Mouse (Mus musculus): Measurements from ENCODE around the gene Ell2.

Gene Ell2

DNA sequence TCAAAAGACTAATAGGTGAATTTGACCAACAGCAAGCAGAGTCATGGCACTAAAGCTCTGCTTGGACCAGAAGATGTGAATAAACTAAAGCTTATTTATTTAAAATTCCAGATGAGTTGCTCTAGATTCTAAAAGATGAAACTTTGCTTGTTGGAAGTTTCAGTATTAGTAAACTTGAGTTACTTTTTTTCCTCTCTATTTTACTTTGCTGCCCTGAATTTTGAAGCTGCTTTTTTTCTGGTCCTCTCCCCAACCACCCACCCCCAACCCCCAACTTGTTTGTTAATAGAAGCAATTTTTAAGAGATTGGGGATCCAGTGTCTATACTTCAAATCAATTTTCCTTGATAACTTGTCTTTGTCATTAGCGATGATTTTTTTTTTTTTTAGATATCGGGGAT is 64.2 kb downstream of the Ell2 start:
- no peak for DNase-seq

DNA sequence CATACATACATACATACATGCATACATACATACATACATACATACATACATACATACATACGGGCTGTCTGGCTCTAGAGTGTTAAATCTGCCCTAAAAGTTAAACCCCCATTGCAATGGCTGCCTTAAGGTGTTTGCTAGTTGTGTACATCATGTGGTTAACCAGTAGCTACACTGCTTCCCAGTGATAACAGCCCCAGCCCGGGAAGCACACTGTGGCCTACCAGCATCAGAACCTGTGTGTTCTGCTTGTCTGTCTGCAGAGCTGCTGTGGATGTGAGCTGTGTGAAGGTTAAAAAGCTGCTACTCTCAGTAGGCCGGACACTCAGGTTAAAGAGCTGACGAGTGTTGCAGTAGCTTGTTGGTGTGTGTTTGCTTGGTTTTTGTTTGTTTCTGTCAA is 64.8 kb downstream of the Ell2 start:
- no peak for DNase-seq

DNA sequence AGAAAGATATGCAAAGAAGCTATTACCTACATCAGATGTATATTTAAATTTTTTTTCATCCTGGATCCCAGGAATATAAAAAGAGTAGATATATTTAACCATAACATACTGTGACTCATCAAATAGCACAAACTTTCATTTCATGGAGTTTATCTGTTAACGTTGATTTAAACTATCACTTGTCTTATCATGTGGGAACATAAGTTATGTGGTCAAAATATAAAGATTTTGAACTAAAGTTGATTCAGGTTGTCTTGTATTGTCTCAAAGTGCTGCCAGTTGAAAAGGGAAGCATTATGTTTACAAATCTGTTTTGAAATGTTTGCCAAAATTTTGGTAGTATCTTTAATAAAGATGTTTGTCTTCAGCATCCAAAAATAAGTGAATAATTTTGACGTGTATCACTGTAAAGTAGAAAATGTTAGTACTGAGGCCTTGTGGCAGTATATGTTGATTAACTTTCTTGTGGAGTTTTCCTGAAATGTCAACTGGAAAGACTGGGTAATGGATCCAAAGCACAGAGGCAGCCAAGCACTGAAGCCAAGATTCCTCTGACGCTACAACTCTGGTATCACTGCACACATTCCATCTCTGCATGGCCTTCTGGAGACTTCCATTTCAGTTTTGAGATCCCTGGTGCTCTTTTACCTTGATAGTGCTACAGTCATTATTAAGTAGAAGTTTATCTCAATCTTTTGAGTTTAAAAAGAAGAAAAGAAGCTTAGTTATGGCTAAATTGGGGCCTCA is 65.6 kb downstream of the Ell2 start:
- no peak for DNase-seq

DNA sequence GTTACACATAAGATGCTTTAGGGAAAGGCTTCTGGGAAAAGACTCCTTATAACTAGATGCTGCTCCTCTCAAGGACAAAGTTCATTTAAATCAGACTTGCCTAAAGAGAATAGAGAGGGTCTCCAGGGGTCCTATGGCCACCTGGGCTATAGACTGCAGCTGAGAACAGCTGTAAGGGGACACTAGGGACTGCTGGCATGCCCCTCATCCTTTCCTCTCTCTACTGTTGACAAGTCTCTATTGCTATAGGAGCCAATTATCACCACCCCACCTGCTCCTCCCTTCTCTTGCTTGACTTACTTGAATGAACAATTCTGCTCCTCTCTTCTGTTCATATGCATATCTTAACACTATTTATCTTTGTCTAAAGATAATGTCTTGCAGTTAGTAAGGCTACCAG is 69.4 kb downstream of the Ell2 start:
- DNase-seq, result no peak

DNA sequence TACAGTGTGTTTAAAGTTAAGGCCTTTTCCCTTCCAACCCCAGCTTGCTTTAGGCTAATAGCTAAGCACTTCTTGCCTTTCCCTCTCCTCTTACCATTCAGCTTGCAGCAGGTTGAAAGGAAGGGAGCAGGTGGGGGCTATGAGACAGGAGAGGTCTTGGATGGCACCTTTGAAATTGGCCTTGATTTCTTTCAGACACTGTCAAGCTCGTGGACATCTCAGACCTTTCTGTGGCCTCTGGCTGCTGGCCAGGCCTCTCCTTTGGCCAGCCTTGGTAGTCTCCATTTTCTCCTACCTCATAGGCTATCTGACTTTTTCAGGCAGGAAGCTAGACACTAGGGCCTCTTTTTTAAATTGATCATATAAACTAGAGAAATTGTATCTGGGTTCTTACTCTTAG is 70.1 kb downstream of the Ell2 start:
- DNase-seq, result no peak

DNA sequence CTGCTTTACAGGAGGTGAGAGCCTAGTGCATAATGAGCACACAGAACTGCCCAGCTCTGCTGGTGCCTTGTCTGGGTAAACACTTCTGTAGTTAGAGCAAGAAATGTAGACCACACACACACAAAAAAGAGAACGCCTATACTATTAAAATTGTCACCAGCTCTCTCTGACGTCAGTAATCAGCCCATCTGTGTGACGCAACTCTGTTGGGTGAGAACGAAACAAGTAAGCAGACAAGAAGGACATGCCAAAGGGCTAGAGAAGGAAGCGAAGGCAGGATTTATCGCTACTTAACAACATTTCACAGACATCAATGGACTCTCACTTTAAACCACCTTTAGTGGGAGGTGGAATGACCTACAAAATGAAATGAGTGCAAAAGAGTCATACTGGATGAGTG is 71.6 kb downstream of the Ell2 start:
- no peak for DNase-seq

DNA sequence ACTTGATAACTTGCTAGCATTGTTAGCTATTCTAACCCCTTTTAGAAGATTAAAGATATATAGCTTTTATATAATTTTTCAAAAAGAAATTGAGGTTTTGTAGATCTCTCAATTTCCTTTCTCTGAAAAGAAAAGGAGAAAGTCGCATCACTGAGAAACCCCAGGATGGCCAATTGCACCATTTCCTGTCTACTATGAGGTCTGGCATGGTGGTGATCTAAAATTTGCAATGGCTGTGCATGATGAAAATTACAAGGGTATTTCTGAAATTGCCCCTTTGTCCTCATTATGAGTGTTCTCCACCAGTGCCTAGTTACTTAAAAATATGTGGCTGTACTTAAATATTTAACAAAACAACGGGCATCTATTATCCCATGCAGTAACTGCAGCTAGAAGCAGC is 72.6 kb downstream of the Ell2 start:
- no peak for DNase-seq

DNA sequence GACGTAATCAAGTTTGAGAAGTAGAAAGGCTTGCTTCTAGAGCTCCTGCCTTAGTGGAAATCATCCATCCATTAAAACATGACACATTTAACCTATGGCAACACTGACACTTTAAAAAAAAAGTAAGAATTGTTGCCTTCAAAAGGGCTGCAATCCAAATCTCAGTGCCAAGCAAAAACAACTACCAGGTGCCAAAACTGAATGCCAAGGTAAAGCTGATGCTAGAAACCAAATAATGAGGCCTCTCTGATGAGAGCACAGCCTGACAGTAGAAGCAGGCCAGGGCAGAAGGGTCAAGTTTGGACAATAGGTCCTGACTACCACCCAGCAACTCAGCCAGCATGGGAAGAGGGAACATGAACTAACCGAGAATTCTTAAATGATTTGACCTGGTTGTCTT is 73.5 kb downstream of the Ell2 start:
- DNase-seq, result no peak

DNA sequence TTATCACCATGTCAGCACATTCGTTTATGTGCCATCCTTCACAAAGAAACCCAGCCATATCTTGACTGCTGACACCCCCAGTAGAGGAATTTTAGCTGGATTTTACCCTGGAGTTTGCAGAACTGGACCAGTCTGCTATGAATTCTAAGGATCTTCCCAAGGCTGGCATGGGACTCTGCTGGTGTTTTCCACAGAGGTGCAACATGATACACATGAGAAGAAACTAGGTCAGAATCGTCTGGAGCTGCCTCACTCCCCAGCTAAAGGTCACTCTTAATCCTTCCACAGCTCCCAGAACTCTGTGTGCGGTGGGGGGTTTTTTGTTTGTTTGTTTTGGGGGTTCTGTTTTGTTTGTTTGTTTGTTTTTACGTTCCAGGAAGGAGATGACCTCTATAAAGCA is 79.2 kb downstream of the Ell2 start:
- no peak for DNase-seq

DNA sequence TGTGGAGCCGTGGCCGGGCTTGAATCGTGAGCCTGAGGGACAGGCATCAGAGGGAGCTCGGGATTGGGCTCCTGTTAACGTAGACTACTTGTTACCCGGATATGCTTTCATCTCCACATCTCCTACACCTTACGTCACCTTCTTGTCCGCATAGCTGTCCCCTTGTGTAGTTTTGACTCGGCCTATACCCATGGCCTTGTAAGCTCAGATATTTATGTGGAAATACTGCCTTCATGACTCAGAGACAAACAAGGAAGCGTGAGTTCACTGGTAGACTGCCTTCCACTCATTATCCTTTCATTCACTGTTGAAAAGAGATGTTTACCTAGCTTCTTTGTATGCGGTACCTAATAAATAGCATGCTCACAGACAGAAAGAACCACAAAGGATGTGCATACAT is 79.7 kb downstream of the Ell2 start:
- no peak for DNase-seq

DNA sequence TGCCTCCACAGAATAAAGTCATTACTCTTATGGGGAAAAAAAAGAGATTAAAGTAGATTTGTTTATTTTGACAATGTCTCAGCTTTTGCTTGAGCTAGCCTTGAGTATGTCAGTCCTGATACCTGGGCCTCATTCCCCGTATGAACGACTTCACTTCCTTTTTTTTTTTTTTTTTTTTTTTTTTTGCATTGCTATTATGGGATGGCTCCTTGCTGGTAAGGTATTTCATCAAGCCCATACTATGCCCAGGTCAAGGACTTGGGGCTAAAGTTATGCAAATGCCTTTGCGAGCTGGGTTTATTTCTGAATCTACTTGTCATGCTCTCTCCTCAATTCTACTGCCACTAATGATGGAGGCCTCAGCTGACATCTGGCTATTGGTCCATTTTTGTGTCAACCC is 80.8 kb downstream of the Ell2 start:
- DNase-seq, result no peak

DNA sequence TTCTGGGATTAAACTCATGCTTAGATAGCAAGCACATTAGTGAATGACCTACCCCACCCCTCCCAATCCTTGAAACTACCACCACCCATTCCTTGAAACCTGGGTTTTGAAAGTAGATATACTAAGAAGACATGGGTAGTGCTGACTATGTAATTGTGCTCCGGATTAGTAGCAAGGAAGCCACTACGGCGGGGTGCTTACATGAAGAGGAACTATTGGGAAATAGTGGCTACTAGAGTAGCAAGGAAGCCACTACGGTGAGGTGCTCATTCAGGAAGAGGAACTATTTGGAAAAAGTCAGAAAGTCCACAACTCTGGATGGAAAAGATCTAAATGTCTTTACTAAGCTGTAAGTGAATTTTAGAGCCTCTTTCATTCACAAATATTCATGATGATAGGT is 81.6 kb downstream of the Ell2 start:
- no peak for DNase-seq

DNA sequence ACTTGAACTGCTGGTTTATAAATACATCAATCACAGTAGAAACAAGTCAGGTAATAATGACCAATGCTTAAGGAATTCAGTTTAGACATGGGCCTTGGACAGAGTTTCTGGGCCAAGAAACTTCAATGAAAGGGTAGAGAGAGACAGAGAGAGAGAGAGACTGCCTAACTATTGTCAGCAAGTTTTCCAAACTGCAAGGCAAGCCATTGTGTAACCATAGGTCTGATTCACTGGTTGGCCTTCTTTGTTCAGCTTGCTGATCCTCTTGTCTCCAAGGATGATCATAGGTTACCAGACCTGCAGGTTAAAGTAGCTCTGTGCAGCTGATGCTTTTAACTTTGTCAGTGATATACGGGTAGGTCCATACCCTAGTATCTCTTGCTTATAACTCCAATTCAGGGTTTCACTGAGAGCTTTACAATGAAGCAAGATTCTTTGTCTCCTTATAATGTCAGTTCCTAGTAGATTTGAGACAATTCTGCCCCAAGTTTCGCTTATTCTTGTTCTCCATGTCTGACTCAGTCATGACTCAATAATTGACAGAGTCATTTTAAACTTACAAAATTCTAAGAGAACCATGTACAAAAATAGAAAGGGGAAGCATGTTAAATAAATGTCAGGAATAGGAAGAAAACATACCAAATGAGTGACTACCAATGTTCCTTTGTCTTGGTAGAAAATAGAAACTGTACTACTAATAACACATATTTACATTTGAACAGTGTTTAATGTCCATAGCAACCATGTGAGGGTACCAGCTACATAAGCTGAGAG is 82.7 kb downstream of the Ell2 start:
- no peak for DNase-seq

DNA sequence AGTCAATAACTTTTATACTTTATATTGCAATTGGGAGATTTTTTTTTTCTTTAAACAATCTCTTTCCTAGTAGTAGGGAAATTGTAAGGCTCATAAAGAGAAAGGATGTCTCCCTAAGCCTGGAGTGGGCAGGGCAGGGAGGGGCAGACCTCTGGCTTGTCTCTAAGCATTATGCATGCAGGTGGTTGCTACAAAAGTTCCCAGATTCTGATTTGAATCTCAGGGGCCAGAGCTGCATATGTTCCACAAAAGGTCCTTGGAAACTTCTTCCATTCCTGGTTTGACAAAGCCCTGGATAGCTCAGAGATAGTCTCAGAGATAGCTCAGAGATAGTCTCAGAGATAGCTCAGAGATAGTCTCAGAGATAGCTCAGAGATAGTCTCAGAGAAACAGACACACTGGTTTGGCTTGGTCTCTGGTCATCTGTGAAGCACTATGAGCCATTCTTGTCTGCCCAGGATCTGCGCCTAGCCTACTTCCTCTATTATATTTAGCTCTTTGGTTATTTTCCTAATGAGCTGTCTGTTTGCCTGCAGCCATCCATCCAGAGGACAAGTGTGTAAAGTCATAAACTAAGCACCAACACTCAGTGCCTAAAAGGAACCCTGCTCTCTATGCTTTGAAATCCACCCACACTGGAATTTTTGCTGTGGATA is 84.1 kb downstream of the Ell2 start:
- no peak for DNase-seq

DNA sequence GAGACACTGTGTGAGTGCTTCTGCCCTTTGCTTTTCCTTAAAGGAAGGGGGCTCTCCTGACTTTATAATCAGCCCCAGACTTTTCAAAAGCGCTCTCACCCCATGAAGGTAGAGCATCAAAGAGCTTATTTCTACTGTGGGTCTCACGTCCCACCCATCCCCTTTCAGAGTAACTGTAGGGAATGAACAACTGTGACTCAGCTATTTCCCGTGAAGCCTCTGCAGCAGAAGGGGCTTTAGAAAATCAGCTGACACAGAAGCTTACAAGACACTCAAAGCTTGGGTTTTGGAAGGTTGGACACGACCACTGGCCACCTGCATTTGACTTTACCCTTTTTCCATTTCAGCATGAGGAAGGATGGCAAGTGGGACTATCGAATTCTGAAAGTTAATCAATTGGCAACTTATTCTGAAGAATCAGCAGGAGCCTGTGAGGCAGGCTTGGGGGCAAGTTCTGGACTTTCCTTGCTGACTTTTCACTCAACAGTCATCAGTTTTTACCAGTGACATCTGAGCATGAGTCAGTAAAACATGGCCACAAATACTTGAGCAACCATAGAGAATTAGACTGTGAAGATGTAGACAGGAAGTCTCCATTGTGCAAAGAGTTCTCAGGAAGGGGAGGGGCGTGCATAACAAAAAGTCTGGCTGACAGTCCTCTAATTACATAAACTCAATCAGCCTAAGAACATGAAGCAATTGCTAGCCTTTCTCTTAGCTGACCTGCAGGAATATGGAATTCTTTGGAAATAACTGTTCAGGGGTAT is 87.5 kb downstream of the Ell2 start:
- DNase-seq, result no peak

DNA sequence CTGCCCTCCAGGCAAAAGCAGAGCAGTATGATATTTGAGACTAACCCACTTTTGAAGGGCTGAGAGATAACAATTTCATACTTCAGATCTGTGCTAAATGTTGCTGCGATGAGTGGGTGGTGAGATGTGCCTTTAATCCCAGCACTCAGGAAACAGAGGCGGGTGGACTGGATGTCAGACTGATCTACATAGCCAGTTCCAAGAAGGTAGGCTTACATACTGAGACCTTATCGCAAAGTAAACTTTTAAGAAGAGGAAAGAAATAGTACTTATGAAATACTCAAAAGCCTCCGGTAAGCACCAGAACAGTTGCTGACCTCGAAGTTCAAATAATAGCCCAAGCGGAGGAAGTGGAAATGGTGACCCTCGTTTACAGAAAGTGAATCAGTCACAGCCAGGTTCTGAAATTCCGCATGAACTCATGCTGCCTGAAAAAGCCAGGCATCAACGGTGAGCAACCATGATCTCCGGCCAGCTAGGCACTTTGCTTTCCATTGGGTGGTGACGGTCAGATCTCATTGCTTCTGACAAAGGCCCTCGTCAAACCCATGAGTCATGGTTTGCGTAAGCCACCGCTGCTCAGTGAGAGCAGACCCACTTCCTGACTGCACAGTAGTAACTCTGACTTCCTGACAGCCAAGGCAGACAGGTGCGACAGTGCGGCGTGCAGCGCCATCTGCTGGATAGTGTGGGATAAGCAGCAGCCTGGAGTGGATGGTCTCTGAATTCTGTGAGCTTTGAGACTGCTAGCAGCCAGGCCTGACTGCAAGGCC is 91.0 kb downstream of the Ell2 start:
- peak; percentile 94 for DNase-seq

DNA sequence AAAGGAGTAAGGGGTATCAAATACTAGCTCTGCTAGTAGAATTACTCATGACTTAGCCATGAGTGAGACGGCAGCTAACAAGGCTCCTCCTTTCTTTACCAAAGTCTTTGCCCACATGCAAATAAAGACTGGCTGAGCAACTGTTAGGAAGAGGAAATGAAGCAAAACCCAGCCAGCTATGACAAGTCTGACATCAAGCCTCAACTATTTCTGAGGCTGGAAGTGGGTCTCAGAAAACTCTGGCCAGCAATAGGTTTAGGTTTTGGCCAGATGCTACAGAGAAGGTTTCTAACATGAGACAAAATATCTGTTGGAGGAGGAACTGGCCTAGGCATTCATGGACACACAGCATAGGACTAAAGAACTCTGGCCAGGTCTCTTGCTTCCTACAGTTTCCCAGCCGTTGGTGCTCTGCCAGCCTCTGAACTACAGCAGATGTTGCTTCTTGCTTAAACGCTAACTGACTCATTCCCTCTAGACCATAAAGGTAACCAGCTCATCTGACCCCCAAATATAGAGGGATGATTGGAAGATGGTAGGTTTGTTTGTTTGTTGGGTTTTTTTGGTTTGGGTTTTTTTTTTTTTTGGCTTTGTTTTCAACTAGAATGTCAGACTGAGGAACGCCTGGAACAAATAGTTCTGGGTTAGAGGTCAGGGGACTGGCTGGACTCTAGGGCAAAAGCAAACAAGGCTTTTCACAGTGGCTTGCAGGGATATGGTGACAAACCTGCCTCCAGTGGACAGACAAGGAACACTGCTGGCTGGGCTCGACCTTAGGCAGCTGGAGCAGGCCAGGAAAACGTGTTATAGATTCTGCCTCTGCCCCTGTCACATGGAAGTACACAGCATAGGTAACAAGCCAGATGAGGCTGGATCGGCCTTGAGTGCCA is 92.1 kb downstream of the Ell2 start:
- peak; percentile 43 to 53 for DNase-seq

DNA sequence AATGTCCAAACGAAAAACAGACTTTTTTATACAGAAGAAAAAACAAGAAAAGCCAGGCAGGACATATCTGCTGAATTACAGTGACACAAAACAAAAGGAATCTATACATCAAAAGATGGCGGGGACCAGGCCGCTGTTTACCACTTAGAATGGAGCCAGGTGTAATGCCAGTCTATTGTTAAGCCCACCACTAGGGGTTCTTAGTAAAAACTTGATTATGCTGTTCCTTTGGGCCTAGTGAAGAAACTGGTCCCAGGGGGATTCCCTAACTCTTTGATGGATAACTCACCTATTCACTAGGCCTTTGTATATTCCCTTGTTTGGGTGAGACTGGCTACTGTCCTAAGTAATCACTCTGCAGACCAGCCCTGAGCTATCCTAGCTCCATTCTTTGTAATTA is 92.9 kb downstream of the Ell2 start:
- DNase-seq, result no peak

DNA sequence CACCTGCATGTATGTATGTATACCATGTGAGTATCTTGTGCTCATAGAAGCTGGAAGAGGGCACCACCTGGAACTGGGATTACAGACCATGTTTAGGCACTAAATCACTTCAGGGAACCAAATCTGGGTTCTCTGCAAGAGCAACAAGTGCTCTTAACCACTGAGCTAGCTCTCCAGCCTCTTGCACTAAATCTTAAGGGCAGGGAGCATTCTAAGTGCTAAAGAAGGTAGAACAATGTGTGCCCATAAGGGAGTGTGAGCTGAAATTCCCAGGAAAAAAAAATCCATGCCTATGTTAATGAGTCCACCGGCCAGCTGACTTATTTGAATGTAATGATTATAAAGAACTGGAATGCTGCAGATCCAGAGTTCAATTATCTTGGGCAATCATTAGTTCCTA is 101.4 kb downstream of the Ell2 start:
- no peak for DNase-seq

DNA sequence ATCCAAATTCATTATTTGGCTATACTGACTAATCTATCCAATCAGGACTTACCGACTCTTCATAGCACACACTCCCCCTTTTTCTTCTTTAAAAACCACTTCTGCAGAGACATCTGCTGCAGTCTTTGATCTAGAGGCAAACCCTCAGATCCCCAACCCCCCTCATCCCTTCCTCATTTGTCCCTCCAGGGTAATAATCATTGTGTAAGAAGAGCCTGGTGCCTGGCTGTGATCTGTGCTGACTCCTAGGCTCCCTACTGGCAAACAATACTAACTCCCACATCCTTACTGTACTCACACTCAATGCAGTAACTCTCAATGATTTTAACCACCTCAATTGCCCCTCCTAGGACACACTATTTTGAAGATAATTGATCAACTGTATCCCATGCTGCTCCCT is 103.4 kb downstream of the Ell2 start:
- no peak for DNase-seq

DNA sequence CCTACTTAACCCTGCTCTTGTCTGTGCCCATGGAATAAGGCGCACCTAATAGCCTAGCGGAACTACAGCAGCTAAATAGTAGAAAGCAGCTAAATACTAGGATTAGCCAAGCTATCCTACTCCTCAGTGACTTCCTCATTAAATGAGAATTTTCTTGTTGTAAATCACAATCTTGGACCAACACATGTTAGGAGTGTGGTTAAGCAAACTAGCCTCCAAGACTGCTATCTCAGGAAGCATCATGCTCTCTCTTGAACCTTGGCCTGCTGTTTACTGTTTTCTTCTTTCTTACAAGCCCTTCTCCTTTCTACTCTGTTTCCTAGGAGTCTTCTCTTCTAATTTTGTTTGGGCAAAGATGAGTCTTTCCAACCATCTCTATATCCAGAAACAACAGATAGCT is 110.6 kb downstream of the Ell2 start:
- no peak for DNase-seq

DNA sequence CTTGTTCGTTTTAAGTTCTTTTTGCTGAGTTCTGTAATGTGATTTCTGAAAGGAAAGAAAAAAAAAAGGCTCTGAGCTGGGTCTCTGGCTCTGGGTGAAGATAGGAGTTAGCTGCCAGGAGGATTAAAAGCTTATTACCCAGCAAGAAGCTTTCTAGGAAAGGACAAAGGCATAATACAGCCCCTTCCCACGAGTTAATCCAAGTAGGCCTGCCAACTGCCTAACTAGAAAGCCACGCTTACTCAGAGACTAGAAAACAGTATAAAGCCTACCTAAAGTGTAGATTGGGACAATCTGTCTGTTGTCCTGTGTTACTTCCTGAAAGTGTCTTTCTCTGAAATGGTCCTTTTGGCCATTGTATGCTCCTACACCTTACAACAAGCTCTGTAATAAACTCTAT is 111.9 kb downstream of the Ell2 start:
- no peak for DNase-seq

Data from B cell, adult 2 months (primary cell).